Mouse (Mus musculus): ENCODE measurements at regions not wholly inside any gene's neighbourhood (a gene's known extent, or its start where the extent isn't known, plus 50 kb on each side); places are given as distances from the start of the nearest gene placed in this dataset.

DNA sequence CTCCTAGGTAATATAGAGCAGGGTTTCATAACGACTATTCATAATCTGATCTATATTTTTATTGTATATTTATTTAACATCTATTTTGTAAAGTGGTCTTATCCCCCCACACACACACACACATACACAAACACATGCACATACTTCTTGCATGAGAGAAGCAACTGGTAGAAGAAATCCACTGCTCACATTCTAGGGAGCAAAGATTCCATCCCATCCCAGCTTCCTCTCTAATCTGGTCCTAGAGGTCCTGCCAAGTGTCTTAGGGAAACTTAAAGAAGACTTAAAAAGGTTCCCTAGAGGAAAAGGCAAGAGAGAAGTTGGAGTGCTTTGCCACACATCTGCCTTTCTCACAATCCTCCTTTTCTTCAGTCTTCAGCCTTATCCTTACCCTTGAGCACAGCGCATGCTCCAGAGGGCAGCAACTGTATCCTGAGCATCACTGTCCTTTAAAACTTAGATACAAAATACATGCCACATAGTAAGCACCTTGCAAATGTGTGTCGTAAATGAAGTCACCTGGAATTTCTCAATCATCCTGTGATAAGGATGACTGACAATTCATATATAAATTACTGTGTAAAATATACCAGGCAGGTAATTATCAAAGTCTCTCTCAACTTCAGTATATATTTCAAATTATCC, 1677.9 kb upstream of the 5930422O12Rik start:
- no peak for ATAC-seq
- H3K9ac ChIP-seq = no peak overlapping the region
- H3K27me3 ChIP-seq (replicated peaks) = no peaks in the 10 kb centered on the region
- no peaks in the 10 kb centered on the region for H3K9me3 ChIP-seq (replicated peaks)
- no peak overlapping the region for H3K27ac ChIP-seq
- H3K4me1 ChIP-seq = no peaks in the 10 kb centered on the region
- WGBS (ENCODE audit: insufficient replicate concordance) = 60% methylated on average over 3 of the region's 3 CpGs
- no peaks in the 10 kb centered on the region for H3K36me3 ChIP-seq
- no peak overlapping the region for H3K4me2 ChIP-seq
- no peak overlapping the region for H3K4me3 ChIP-seq

DNA sequence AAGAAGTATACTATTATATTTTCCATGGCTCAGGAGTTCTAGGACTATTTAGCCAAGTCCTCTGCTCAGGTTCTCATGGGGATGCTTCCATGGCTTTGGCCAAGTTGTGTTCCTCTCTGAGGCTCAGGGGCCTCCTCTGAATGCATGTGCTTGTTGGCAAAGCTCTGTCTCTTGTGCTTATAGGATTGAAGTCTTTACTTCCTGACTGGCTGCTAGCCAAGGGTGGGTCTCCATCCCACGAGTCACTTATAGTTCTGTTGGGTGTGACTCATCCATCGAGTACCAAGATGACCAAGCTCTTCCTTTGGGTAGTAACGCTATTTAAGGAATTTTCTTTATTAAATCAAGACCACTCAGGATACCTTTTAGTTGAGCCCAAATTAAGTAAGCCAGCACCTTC, 1672.8 kb upstream of the 5930422O12Rik start:
- Histone ChIP-seq H3K27ac (no peak overlapping the region), H3K9ac (no peak overlapping the region), H3K4me1 (no peaks in the 10 kb centered on the region), H3K4me2 (no peak overlapping the region), H3K36me3 (no peaks in the 10 kb centered on the region), H3K4me3 (no peak overlapping the region), H3K27me3 (replicated peaks) (no peaks in the 10 kb centered on the region), H3K9me3 (replicated peaks) (no peaks in the 10 kb centered on the region)
- no peak for ATAC-seq
- 49% methylated on average over 3 of the region's 3 CpGs for WGBS (ENCODE audit: insufficient replicate concordance)

DNA sequence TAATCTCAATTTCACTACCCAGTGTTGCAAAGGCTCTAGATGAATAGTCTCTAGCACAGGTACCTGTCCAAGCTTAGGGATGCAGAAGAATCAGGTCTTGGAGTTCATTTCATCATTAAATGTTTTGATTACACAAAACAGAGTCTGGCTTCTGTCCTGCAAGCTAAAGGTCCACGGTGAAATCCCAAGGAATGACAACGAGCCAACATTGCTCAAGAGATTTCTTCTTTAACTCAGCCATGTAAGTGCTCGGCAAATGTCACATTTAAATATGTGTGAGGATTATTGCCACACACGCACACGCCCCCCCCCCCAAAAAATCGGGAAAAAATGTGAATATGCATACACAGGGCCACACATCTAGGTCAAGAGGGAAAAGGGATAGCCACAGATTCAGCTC, 1666.4 kb upstream of the 5930422O12Rik start:
- no peak for ATAC-seq
- H3K4me2 ChIP-seq = no peak overlapping the region
- no peaks in the 10 kb centered on the region for H3K4me1 ChIP-seq
- H3K9me3 ChIP-seq (replicated peaks) = no peaks in the 10 kb centered on the region
- H3K9ac ChIP-seq = no peak overlapping the region
- no peaks in the 10 kb centered on the region for H3K36me3 ChIP-seq
- 68% methylated on average over 6 of the region's 6 CpGs for WGBS (ENCODE audit: insufficient replicate concordance)
- no peak overlapping the region for H3K4me3 ChIP-seq
- no peaks in the 10 kb centered on the region for H3K27me3 ChIP-seq (replicated peaks)
- H3K27ac ChIP-seq = no peak overlapping the region
